Mouse (Mus musculus) G1E (cell line): ENCODE results near the gene Bglap. TPM values are rescaled to one million over a fixed set of nuclear protein-coding genes. Genes with fewer than 3 reads are reported as not detected.

Experiments
- ATAC-seq: 2 replicates; pipeline ENCODE4 v1.8.0; 2016; ENCODE audit warnings: mild to moderate bottlenecking; ENCODE audit not compliant: insufficient number of reproducible peaks, poor library complexity, low FRiP score, severe bottlenecking; ENCODE audit errors: extremely low read depth
- DNase-seq: peaks from one replicate; pipeline ENCODE4 v3.0.0; 2012; ENCODE audit warnings: low spot score
- H3K27me3 ChIP-seq: 2 replicates; pipeline ENCODE4 v1.6.1; 2012; ENCODE audit warnings: mild to moderate bottlenecking, low read length, inconsistent platforms; ENCODE audit not compliant: insufficient read depth
- H3K36me3 ChIP-seq: replicated peaks from 2 replicates; pipeline ENCODE3; 2012; ENCODE audit warnings: mild to moderate bottlenecking, inconsistent platforms
- H3K4me1 ChIP-seq: 2 replicates; pipeline ENCODE4 v1.6.1; 2012; ENCODE audit warnings: low read depth, low read length, inconsistent platforms, mixed read lengths; ENCODE audit not compliant: insufficient read depth
- H3K4me3 ChIP-seq: 2 replicates; pipeline ENCODE4 v1.5.1; 2012; ENCODE audit warnings: low read depth, mild to moderate bottlenecking, inconsistent platforms, low read length, moderate library complexity, mixed read lengths
- H3K9me3 ChIP-seq: replicated peaks from 2 replicates; pipeline ENCODE4 v1.6.1; 2012; ENCODE audit warnings: inconsistent platforms
- CTCF ChIP-seq: IDR thresholded peaks from 2 replicates; pipeline ENCODE4 v1.5.1; 2012; ENCODE audit warnings: low read depth, low read length, inconsistent platforms, mixed read lengths
- GATA1 ChIP-seq: IDR thresholded peaks from 2 replicates; pipeline ENCODE4 v1.6.1; 2012; ENCODE audit warnings: borderline replicate concordance, low read length, inconsistent platforms, mixed read lengths
- GATA2 ChIP-seq: IDR thresholded peaks from 2 replicates; pipeline ENCODE4 v1.6.1; 2012; ENCODE audit warnings: low read depth, low read length, inconsistent platforms, borderline replicate concordance
- POLR2AphosphoS5 ChIP-seq: IDR thresholded peaks from 2 replicates; pipeline ENCODE4 v1.6.1; 2012; ENCODE audit warnings: low read depth, low read length, inconsistent platforms; ENCODE audit not compliant: insufficient replicate concordance
- TAL1 ChIP-seq: conservative IDR thresholded peaks from 2 replicates; pipeline ENCODE4 v1.6.1; 2012; ENCODE audit warnings: low read depth, low read length, inconsistent platforms, mixed read lengths
- polyA plus RNA-seq: library from polyadenylated mRNA; stranded (reverse); fragments of >175 nt; gene quantifications from 2 replicates; pipeline ENCODE4 v1.2.3, GENCODE M21; 2012
- total RNA-seq, 2 experiments: library from RNA; stranded (forward) in 1 of 2; stranded (reverse) in 1 of 2; fragments of 200-1000 nt in 1 of 2; fragments of >200 nt in 1 of 2; fragmentation: Nextera tagmentation in 1 of 2; gene quantifications; 2 replicates each; pipeline ENCODE4 v1.2.3; 2014 to 2017

Gene Bglap
- total and polyA plus RNA-seq, 3 experiments, result not detected

DNA sequence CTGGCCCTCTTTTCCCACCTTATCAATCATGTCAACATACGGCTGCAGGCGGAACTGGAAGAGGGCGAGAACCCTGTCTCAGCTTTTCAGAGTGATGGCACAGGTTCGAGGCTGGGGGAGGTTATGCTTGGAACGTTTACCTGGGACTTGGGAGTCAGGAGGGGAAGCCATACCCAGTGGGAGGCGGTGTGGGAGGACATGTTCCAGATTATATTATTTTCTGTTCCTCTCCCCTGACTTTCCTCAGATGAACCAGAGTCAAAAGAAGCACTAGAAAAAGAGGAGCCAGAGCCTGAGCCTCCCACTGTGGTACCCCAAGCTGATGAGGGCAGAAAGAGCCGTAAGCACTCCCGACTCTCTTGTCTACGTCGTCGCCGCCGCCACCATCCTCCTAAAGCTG, 33.5 kb downstream of the Bglap start:
- Histone ChIP-seq H3K4me3 (no peak overlapping the region), H3K36me3 (peaks cover 100% of the 10 kb centered on the region), H3K9me3 (no peaks in the 10 kb centered on the region), H3K4me1 (no peaks in the 10 kb centered on the region; the same call in 1 of the 2 replicates), H3K27me3 (no peaks in the 10 kb centered on the region; the same call in 1 of the 2 replicates)
- DNase-seq (no peak), ATAC-seq (no peak)
- TF ChIP-seq TAL1 (no peak), CTCF (no peak), GATA2 (no peak), POLR2AphosphoS5 (no peak), GATA1 (no peak)

GRCm38 (mm10) chr3:88339006-88339405, 45.3 kb downstream of the Bglap start:
- Histone ChIP-seq H3K27me3 (no peaks in the 10 kb centered on the region), H3K4me1 (peaks cover 65% of the 10 kb centered on the region), H3K4me3 (no peak overlapping the region), H3K9me3 (no peaks in the 10 kb centered on the region), H3K36me3 (peaks cover 54% of the 10 kb centered on the region)
- ATAC-seq (no peak), DNase-seq (no peak)
- TF ChIP-seq GATA1 (no peak), TAL1 (no peak), CTCF (no peak), GATA2 (no peak), POLR2AphosphoS5 (no peak)

DNA sequence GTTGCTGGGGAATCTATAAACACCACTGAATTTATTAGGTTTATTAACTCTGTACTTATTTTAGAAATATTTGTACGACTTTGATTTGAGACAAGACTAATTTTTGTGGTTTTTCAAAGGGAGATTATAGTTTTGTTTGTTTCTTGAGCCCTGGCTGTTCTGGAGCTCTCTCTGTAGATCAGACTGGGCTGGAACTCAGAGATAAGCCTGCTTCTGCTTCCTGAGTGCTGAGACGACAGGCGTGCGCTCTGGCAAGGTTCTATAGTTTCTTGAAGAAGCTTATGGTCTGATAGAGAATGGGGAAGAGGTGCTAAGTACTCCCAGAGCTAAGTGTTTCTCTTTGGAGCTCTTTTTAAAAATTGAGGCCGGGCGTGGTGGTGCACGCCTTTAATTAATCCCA, 45.9 kb downstream of the Bglap start:
- Histone ChIP-seq H3K9me3 (no peaks in the 10 kb centered on the region), H3K27me3 (no peaks in the 10 kb centered on the region), H3K36me3 (peaks cover 54% of the 10 kb centered on the region), H3K4me3 (no peak overlapping the region), H3K4me1 (peaks cover 67% of the 10 kb centered on the region)
- DNase-seq (no peak), ATAC-seq (peak; percentile 58)
- TF ChIP-seq TAL1 (peak; percentile 60), POLR2AphosphoS5 (no peak), CTCF (no peak)

DNA sequence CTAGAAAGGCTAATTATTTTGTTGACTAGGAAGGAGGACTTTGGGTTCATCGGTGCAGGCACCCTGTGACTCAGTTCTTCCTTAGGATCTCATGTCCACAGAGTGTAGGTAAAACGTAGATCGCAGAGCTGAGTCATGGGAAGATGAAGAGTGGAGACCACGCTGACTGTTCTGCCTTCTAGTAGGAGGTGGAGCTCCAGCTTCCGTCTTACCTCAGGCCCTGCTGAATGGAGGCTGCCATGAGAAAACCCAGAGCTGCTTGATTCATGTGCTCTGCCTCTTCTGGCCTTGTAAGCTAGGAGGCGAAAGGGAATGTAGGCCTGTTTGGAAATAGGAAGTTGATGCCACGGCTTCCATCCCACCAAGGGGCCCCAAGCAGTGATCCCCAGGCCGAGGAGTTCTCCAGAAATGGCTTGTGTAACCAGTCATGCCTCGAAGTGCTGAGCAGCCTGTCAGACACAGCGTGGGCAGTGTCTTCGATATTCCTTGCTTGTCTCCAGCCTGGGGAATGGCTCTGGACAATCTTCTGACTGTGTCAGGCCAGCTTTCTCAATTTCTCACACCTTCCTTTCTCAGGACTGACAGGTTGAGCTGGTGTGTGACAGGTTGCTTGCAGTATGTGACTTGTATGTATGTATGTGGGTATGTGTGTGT, 46.8 kb downstream of the Bglap start:
- TF ChIP-seq CTCF (no peak), GATA2 (no peak), POLR2AphosphoS5 (no peak), GATA1 (no peak), TAL1 (no peak)
- H3K4me1 ChIP-seq, result peaks cover 63% of the 10 kb centered on the region
- peak; percentile 35 for DNase-seq
- H3K9me3 ChIP-seq, result no peaks in the 10 kb centered on the region
- H3K27me3 ChIP-seq, result no peaks in the 10 kb centered on the region
- H3K36me3 ChIP-seq, result peaks cover 54% of the 10 kb centered on the region
- peak overlapping the region; percentile 86 for H3K4me3 ChIP-seq
- no peak; the same call in 1 of the 2 replicates for ATAC-seq

GRCm38 (mm10) chr3:88336058-88337013, 47.9 kb downstream of the Bglap start, which contains the start of the genes Tmem79 and Smg5:
Gene Tmem79, minus strand, starts transcription at chr3:88336148.
Gene Smg5, plus strand, starts transcription at chr3:88336260.
- Histone ChIP-seq H3K4me1 (peaks cover 54% of the 10 kb centered on the region), H3K9me3 (no peaks in the 10 kb centered on the region), H3K36me3 (peaks cover 47% of the 10 kb centered on the region), H3K27me3 (no peaks in the 10 kb centered on the region), H3K4me3 (peak within 1 kb of the TSS; percentile 86)
- DNase-seq (peak; percentile 95), ATAC-seq (peak; percentile 64)
- no peak for TF ChIP-seq GATA2
- no peak for TF ChIP-seq TAL1
- TF ChIP-seq GATA1, result no peak
- TF ChIP-seq CTCF, result no peak
- no peak for TF ChIP-seq POLR2AphosphoS5

DNA sequence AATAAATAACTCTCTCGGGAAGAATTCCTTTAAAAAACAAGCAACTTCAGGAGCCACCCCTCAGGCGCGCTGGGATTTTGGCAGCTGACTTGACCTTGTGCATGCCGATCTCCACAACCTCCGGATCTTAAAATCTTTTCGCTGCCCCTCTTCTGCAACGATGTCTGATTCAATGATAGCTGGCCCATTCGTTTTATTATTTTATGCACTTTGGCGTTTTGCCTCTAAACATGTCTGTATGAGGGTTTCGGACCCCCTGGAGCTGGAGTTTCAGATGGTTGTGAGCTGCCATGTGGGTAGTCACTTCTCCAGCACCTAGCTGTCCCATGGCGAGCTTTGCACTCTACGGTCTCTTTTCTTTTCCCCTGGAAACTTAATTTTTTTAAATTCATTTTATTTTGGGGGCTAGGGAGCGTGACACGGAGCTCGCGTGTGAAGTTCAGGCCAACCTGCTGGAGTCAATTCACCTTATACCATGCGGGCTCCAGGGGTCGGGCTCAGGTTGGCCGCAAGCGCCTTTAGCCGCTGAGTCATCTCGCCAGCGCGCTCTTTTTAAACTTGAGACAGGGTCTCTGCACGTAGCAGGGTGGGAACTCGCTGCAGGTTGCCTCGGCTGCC, 48.7 kb downstream of the Bglap start:
- no peaks in the 10 kb centered on the region for H3K27me3 ChIP-seq
- ATAC-seq, result no peak
- DNase-seq, result no peak
- H3K4me3 ChIP-seq, result peak overlapping the region; percentile 86
- peaks cover 48% of the 10 kb centered on the region for H3K4me1 ChIP-seq
- no peaks in the 10 kb centered on the region for H3K9me3 ChIP-seq
- no peak for TF ChIP-seq GATA1
- TF ChIP-seq POLR2AphosphoS5, result no peak
- TF ChIP-seq CTCF, result no peak
- no peak for TF ChIP-seq TAL1
- no peak for TF ChIP-seq GATA2
- peaks cover 44% of the 10 kb centered on the region for H3K36me3 ChIP-seq
